Comparison of ENCODE assay signal across 9 mouse cellular contexts in genomic region chr7:27257046-27257851, GRCm38 (mm10). TPM values are rescaled to one million over a fixed set of nuclear protein-coding genes. Genes with fewer than 3 reads are reported as not detected.
DNase-seq lines count a peak whose midpoint lies in the region; ATAC-seq and TF ChIP-seq lines count a peak whose summit lies in the region.
"Had no signal": no experiment of that assay in that cellular context is flagged by ENCODE, and none has a peak within 500 bp of the region (broad histone marks: within the 10 kb centered on the region; RNA-seq: fewer than 3 reads in every experiment).

No protein-coding gene starts in this region.

- H3K4me3 ChIP-seq in limb, embryonic 11.5 days (ENCODE audit: low read depth, low read length) = no peak overlapping the region
- peak overlapping the region; percentile 73 for H3K4me3 ChIP-seq in midbrain, embryonic 13.5 days (replicated peaks)
- peak overlapping the region; percentile 81 for H3K4me3 ChIP-seq in stomach, postnatal 0 days (ENCODE audit: low read depth, low read length)

- H3K27ac ChIP-seq in limb, embryonic 11.5 days (replicated peaks; ENCODE audit: low read depth, low read length) = no peak overlapping the region
- H3K27ac ChIP-seq in midbrain, embryonic 13.5 days = peak overlapping the region; percentile 92
- H3K27ac ChIP-seq in stomach, postnatal 0 days (replicated peaks) = peak overlapping the region; percentile 87

- peaks cover 19% of the 10 kb centered on the region for H3K4me1 ChIP-seq in limb, embryonic 11.5 days (ENCODE audit: control insufficient read depth, insufficient read depth, low read length)
- H3K4me1 ChIP-seq in midbrain, embryonic 13.5 days (replicated peaks) = peaks cover 50% of the 10 kb centered on the region
- 0 out of 2 replicates have a peak, but pooled peaks cover 2% of the 10 kb centered on the region for H3K4me1 ChIP-seq in stomach, postnatal 0 days (replicated peaks; ENCODE audit: control insufficient read depth, insufficient read depth)

- ATAC-seq in limb, embryonic 11.5 days (ENCODE audit: insufficient number of reproducible peaks, low FRiP score, low TSS enrichment, low read depth) = no peak
- peak; percentile 5; the same call in 1 of the 2 replicates for ATAC-seq in midbrain, embryonic 13.5 days
- no peak; the same call in 1 of the 2 replicates for ATAC-seq in stomach, postnatal 0 days (ENCODE audit: low FRiP score, low TSS enrichment)

- WGBS in limb, embryonic 11.5 days = 9% methylated on average over 27 of the region's 27 CpGs
- 10% methylated on average over 27 of the region's 27 CpGs for WGBS in midbrain, embryonic 13.5 days
- WGBS in stomach, postnatal 0 days = 27% methylated on average over 27 of the region's 27 CpGs

- peaks cover 2% of the 10 kb centered on the region for H3K36me3 ChIP-seq in limb, embryonic 11.5 days (ENCODE audit: control insufficient read depth, insufficient read depth, low read length)
- peaks cover 25% of the 10 kb centered on the region for H3K36me3 ChIP-seq in midbrain, embryonic 13.5 days
- H3K36me3 ChIP-seq in stomach, postnatal 0 days (ENCODE audit: control insufficient read depth, insufficient read depth, low read length) = no peaks in the 10 kb centered on the region

- H3K9ac ChIP-seq in limb, embryonic 11.5 days (ENCODE audit: low read length) = 0 out of 2 replicates have a peak overlapping the region, but pooled peaks have one; percentile 17
- H3K9ac ChIP-seq in midbrain, embryonic 13.5 days (replicated peaks) = peak overlapping the region; percentile 37; the same call in 1 of the 2 replicates
- peak overlapping the region; percentile 31; the same call in 1 of the 2 replicates for H3K9ac ChIP-seq in stomach, postnatal 0 days (ENCODE audit: low read length)

- TF ChIP-seq CTCF in stomach, postnatal 0 days (IDR thresholded peaks at IDR 0.05; ENCODE audit: low read depth) = 0 out of 2 replicates have a peak, but pooled peaks have one; percentile 5

- H3K9me3 ChIP-seq in limb, embryonic 11.5 days (ENCODE audit: control insufficient read depth, low read length) = no peaks in the 10 kb centered on the region
- no peaks in the 10 kb centered on the region for H3K9me3 ChIP-seq in midbrain, embryonic 13.5 days
- H3K9me3 ChIP-seq in stomach, postnatal 0 days (ENCODE audit: control insufficient read depth, low read length) = no peaks in the 10 kb centered on the region

- no peaks in the 10 kb centered on the region for H3K27me3 ChIP-seq in limb, embryonic 11.5 days (ENCODE audit: control insufficient read depth, insufficient read depth, low read length)
- no peaks in the 10 kb centered on the region for H3K27me3 ChIP-seq in midbrain, embryonic 13.5 days
- H3K27me3 ChIP-seq in stomach, postnatal 0 days (ENCODE audit: control insufficient read depth, insufficient read depth, low read length) = no peaks in the 10 kb centered on the region
- H3K27me3 ChIP-seq: CH12.LX had no signal

- peak overlapping the region; percentile 69 for H3K4me2 ChIP-seq in limb, embryonic 11.5 days (ENCODE audit: low read depth, severe bottlenecking)
- H3K4me2 ChIP-seq in midbrain, embryonic 13.5 days (replicated peaks) = peak overlapping the region; percentile 94
- H3K4me2 ChIP-seq in stomach, postnatal 0 days (replicated peaks; ENCODE audit: low read depth) = peak overlapping the region; percentile 72

- no peak for TF ChIP-seq EP300 in stomach, postnatal 0 days (optimal IDR thresholded peaks at IDR 0.05)

- peak; percentile 80 to 89 for DNase-seq in left cerebral cortex, adult 18-20 months (ENCODE audit: low spot score in 2 of 2)
- DNase-seq in left cerebral cortex, adult 11 months (ENCODE audit: low spot score) = no peak
- peak; percentile 59 for DNase-seq in embryo, embryonic 11 days
- DNase-seq in gastrocnemius, postnatal 25 days = peak; percentile 51
- peak; percentile 64 for DNase-seq in kidney, adult 18-20 months
- DNase-seq in limb, embryonic 11.5 days (ENCODE audit: low spot score) = peak; percentile 34
- DNase-seq in stomach, postnatal 0 days (ENCODE audit: low spot score) = peak; percentile 61

RNA-seq across cellular contexts. Expression of gene Numbl, which starts 1.0 kb away (rescaled TPM):
- 100 to 1,000 TPM; 108 to 128 TPM for total RNA-seq in left cerebral cortex, adult 18-20 months (2021)
- total RNA-seq in gastrocnemius, postnatal 25 days (2021) = 1 to 10 TPM; 3.6 to 5.4 TPM
- 7.3 and 9.0 TPM in 2 replicates for polyA plus RNA-seq in limb, embryonic 11.5 days (2014; fragmentation: Nextera tagmentation; extraction: Ambion mirVana)
- polyA plus RNA-seq in midbrain, embryonic 13.5 days (2015; fragmentation: Nextera tagmentation; extraction: Ambion mirVana) = 39.4 and 51.6 TPM in 2 replicates
- 12.8 and 14.6 TPM in 2 replicates for polyA plus RNA-seq in stomach, postnatal 0 days (2015; fragmentation: Nextera tagmentation; extraction: Ambion mirVana)

RNA-seq across cellular contexts. Expression of gene Coq8b, which starts 24.4 kb away (rescaled TPM):
- 10 to 100 TPM; 33.6 to 39.6 TPM for total RNA-seq in left cerebral cortex, adult 18-20 months (2021)
- 1 to 10 TPM; 3.0 to 4.9 TPM for total RNA-seq in gastrocnemius, postnatal 25 days (2021)
- polyA plus RNA-seq in limb, embryonic 11.5 days (2014; fragmentation: Nextera tagmentation; extraction: Ambion mirVana) = 14.5 and 15.5 TPM in 2 replicates
- polyA plus RNA-seq in midbrain, embryonic 13.5 days (2015; fragmentation: Nextera tagmentation; extraction: Ambion mirVana) = 25.3 and 25.5 TPM in 2 replicates
- 25.0 and 26.6 TPM in 2 replicates for polyA plus RNA-seq in stomach, postnatal 0 days (2015; fragmentation: Nextera tagmentation; extraction: Ambion mirVana)

RNA-seq across cellular contexts. Expression of gene Itpkc, which starts 28.8 kb away (rescaled TPM):
- 10 to 100 TPM; 11.3 to 11.7 TPM for total RNA-seq in left cerebral cortex, adult 18-20 months (2021)
- 1 to 10 TPM; 2.3 to 3.6 TPM for total RNA-seq in gastrocnemius, postnatal 25 days (2021)
- polyA plus RNA-seq in limb, embryonic 11.5 days (2014; fragmentation: Nextera tagmentation; extraction: Ambion mirVana) = 6.5 and 8.0 TPM in 2 replicates
- polyA plus RNA-seq in midbrain, embryonic 13.5 days (2015; fragmentation: Nextera tagmentation; extraction: Ambion mirVana) = 6.7 and 7.6 TPM in 2 replicates
- polyA plus RNA-seq in stomach, postnatal 0 days (2015; fragmentation: Nextera tagmentation; extraction: Ambion mirVana) = 11.6 and 12.2 TPM in 2 replicates
